Mouse (Mus musculus): ENCODE measurements around the gene Slc10a1. TPM values are rescaled to one million over a fixed set of nuclear protein-coding genes. Genes with fewer than 3 reads are reported as not detected.

Gene Slc10a1
- polyA plus RNA-seq, 1 experiment: 0.63 TPM

DNA sequence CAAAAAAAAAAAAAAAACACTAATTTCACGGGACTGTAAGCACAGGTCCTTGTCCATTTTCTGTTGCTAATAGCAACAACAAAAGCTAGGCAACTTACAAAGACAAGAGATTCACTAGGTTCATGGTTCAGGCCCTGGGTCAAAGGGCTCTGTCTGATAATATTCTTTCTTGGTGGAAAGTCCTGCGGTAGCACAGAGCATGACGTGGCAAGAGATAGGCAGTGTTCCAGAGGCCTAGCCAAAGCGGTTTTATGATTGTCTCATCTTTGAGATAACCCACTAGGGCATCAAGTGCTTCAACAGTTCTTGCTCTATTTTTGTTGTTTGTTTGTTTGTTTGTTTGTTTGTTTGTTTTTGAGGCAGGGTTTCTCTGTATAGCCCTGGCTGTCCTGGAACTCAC, 42.0 kb downstream of the Slc10a1 start:
- Histone ChIP-seq H3K4me3 (ENCODE audit: insufficient read depth, low read depth, low read length) (no peak overlapping the region), H3K4me1 (ENCODE audit: control insufficient read depth, insufficient read depth, insufficient read length, low read length) (peaks cover 3% of the 10 kb centered on the region; the same call in 1 of the 2 replicates), H3K27ac (replicated peaks; ENCODE audit: low read depth, low read length) (no peak overlapping the region)

- H3K27ac ChIP-seq (replicated peaks; ENCODE audit: low read depth, low read length): no peak overlapping the region
- peaks cover 3% of the 10 kb centered on the region; the same call in 1 of the 2 replicates for H3K4me1 ChIP-seq (ENCODE audit: control insufficient read depth, insufficient read depth, insufficient read length, low read length)
- H3K4me3 ChIP-seq (ENCODE audit: insufficient read depth, low read depth, low read length): no peak overlapping the region
These were observed 42.6 kb downstream of the Slc10a1 start for GRCm38 (mm10) chr12:80925919-80926318.

GRCm38 (mm10) chr12:80924205-80924604, 44.3 kb downstream of the Slc10a1 start:
- H3K4me1 ChIP-seq (ENCODE audit: control insufficient read depth, insufficient read depth, insufficient read length, low read length): peaks cover 3% of the 10 kb centered on the region; the same call in 1 of the 2 replicates
- no peak overlapping the region for H3K4me3 ChIP-seq (ENCODE audit: insufficient read depth, low read depth, low read length)
- no peak overlapping the region for H3K27ac ChIP-seq (replicated peaks; ENCODE audit: low read depth, low read length)

DNA sequence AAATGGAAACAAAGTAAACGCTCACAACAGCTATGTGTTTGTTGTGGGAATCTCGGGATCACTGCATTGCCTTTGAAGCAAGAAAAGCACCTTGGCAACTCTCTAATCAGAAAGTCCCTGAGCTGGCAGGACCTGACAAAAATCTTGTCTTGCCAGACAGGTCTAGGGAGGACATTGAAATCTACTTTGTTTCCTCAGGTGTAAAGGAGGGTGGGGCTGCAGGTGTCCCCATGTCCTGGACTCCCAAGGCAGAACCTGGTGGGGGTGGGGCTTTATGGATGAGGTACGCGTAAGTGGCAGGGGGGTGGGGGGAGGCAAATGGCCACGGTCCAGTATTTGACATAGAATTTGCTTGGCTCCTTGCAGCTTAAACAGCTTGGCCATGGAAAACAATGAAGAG, 44.9 kb downstream of the Slc10a1 start:
- no peak overlapping the region for H3K4me3 ChIP-seq (ENCODE audit: insufficient read depth, low read depth, low read length)
- no peak overlapping the region for H3K27ac ChIP-seq (replicated peaks; ENCODE audit: low read depth, low read length)
- H3K4me1 ChIP-seq (ENCODE audit: control insufficient read depth, insufficient read depth, insufficient read length, low read length): peaks cover 3% of the 10 kb centered on the region; the same call in 1 of the 2 replicates

- H3K4me1 ChIP-seq (ENCODE audit: control insufficient read depth, insufficient read depth, insufficient read length, low read length): peaks cover 3% of the 10 kb centered on the region; the same call in 1 of the 2 replicates
- no peak overlapping the region for H3K27ac ChIP-seq (replicated peaks; ENCODE audit: low read depth, low read length)
- no peak overlapping the region for H3K4me3 ChIP-seq (ENCODE audit: insufficient read depth, low read depth, low read length)
These were observed 45.6 kb downstream of the Slc10a1 start for GRCm38 (mm10) chr12:80922869-80923268.

- Histone ChIP-seq H3K27ac (replicated peaks; ENCODE audit: low read depth, low read length) (no peak overlapping the region), H3K4me1 (ENCODE audit: control insufficient read depth, insufficient read depth, insufficient read length, low read length) (peaks cover 3% of the 10 kb centered on the region; the same call in 1 of the 2 replicates), H3K4me3 (ENCODE audit: insufficient read depth, low read depth, low read length) (no peak overlapping the region)
These were observed 47.2 kb downstream of the Slc10a1 start for GRCm38 (mm10) chr12:80921301-80921700.

DNA sequence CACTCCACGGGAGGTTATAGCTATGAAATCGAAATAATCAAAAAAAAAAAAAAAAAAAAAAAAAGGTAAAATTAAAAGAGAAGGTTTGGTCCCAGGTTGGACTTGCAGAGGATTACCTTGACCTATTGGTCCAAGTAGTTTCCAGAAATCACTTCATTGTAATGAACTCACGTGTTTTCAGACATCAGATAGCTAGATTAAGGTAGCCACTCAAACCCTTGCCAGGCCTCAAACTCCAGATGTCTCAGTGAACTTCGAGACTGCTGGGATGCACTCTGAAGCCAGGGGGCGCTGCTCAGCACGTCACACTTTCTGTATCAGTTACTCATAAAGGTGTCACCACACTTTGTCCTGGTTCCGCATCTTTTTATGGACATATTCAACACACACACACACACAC, 50.7 kb downstream of the Slc10a1 start:
- Histone ChIP-seq H3K4me3 (ENCODE audit: insufficient read depth, low read depth, low read length) (no peak overlapping the region), H3K27ac (replicated peaks; ENCODE audit: low read depth, low read length) (no peak overlapping the region), H3K4me1 (ENCODE audit: control insufficient read depth, insufficient read depth, insufficient read length, low read length) (no peaks in the 10 kb centered on the region)

DNA sequence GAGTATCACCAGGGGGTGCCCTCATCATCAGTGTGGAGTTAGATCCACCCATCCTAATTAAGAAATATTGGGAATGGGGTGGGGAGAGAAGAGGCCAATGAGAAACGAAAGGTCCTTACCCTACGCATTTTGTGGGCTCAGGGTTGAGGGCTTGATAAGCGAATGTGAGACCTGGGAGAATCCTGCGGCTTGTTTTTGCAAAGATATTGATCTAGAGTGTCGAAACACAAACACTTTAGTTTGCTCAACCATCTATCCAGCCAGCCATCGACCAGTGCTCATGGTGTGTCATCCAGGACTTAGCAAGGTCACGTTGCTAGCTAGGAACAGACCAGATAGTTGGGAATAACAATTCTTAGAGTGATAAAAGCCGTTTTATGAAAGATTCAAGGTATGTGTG, 58.9 kb downstream of the Slc10a1 start:
- Histone ChIP-seq H3K4me3 (ENCODE audit: insufficient read depth, low read depth, low read length) (no peak overlapping the region), H3K27ac (replicated peaks; ENCODE audit: low read depth, low read length) (no peak overlapping the region)

More for the DNA sequence above, 58.9 kb downstream of the Slc10a1 start:
- no peaks in the 10 kb centered on the region for H3K4me1 ChIP-seq (ENCODE audit: control insufficient read depth, insufficient read depth, insufficient read length, low read length)

Other genes with a start within 250 kb of the Slc10a1 start
- gene Ccdc177, start 208.0 kb downstream of the Slc10a1 start, polyA plus RNA-seq (2012; ENCODE audit: insufficient read depth, insufficient read length, missing spikeins): not detected in 2 replicates
- gene Susd6, start 178.2 kb downstream of the Slc10a1 start, polyA plus RNA-seq (2012; ENCODE audit: insufficient read depth, insufficient read length, missing spikeins): 12.1 and 13.8 TPM in 2 replicates
- gene Srsf5, start 23.2 kb downstream of the Slc10a1 start, polyA plus RNA-seq (2012; ENCODE audit: insufficient read depth, insufficient read length, missing spikeins): 150 and 196 TPM in 2 replicates
- 34.0 and 35.6 TPM in 2 replicates for gene Smoc1, start 58.1 kb upstream of the Slc10a1 start, polyA plus RNA-seq (2012; ENCODE audit: insufficient read depth, insufficient read length, missing spikeins)

Measured in brown adipose tissue, adult 24 weeks (tissue).